Mouse (Mus musculus) 3T3-L1 (cell line): ENCODE results near the gene Tcf3.

ENCODE experiments used
- DNase-seq: peaks from one replicate; pipeline ENCODE4 v3.0.0-alpha.2; 2015; ENCODE audit warnings: low read depth, low spot score

The Tcf3 gene

DNA sequence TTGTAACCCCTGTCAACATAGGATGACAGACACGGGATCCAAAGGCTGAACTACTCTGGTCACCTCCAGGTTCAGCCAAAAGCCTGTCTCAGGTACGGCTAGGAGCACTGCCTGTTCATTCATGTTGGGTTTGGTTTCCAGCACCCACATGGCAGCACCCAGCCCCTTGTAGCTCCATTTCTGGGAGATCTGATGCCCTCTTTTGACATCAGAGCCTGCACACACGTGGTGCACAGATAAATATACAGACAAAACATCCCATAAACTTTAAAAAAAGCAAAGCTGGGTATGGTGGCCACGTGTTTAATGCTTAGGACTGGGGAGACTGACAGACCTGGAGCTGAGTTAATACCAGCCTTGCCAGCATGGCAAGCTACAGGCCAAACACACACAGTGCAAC lies 25.5 kb downstream of the Tcf3 start:
- no peak for DNase-seq

DNA sequence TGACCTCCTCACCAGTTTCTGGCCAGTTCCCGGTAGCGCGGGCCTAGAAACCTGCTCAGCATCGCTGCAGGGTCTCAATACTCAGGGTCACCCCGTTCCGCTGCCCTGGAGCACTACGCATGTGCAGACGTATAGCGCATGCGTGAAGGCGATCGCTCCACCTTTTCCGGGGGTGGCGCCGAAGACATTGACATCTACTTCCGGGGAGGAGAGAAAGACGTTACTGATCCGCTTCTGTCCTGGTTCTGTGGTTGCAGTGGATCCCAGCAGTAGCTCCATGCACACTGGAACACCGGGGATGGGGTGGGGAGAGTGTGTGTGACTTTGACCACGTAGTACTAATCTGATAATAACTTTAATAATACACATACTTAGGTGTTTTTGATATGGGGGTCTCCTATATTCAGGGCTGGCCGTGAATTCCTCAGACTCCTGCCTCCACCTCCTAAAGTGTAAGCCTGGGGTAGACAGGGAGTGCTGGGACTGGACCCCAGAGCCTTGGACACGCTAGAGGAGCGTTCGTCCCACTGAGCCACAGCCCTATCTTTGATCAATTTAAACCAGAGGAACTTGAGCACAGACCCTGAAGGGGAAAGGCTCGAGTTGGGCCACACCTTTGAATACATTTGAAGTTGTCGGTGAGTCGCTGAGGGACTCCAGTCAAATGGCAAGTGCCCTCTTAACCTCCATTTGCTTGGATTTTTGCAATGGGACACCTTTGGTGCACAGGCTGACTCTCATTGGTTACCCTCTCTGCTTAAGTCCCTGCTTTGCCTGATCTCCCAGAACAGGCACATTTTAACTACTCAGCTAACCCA lies 26.6 kb downstream of the Tcf3 start, which contains the start of gene Uqcr11:
Gene Uqcr11 (minus strand): TSS at position 147 of the 818 bp plus-strand sequence.
- peak; percentile 95 for DNase-seq

DNA sequence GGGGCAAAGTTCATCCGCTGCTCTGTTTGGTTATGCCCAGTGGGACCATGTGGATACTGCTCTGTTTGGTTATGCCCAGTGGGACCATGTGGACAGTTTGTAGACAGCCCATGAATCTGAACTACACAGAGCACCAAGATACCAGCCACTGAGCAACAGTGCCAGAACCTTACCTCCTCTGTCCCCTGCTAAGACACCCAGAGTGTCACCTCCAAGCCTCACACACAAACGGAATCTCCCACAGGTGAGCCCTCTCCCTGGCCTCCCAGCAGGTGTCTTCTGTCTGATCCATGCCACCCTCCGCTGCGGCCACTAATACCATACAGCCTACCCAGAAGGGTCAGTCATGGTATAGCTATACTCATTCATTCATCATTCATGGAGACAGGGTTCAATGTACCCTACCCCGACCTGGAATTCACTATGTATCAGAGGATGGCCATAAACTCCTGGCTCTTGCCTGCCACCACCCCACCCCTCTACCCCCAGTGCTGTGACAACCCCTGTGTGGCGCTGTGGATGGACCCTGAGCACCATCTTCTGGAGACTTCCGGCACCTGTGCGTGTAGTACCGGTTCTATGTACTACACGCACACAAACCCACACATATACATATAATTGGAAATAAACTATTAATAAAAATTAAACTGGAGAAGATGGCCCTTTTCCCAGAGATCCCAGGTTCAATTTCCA lies 27.8 kb downstream of the Tcf3 start:
- no peak for DNase-seq

DNA sequence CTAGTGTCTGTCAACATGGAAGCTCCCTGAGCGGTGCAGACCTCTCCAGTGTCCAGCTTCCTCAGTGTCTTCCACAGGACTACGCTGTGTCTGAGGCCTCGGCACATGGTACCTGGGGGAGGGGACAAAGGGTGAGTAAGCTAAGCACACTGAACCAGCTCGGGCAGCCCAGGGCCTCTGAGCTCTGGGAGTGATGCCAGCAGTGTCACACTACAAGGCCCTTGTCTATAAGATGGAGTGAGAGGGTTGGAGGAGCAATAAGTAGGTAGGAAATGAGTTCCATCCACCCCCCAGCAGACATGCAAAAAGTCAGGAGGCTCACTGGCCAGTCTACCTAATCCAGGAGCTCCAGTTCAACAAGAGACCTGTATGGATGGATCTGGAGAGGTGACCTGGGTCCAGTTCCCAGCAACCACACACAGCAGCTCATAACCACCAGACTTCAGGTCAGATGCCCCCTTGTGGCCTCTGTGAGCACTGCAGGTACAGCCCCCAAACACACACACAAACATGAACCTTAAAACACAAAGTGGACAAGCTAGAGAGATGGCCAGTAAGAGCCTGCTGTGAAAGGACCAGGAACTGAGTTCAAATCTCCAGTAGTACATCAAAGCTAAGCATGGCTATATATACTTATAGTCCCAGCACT lies 30.3 kb downstream of the Tcf3 start:
- DNase-seq, result peak; percentile 62

DNA sequence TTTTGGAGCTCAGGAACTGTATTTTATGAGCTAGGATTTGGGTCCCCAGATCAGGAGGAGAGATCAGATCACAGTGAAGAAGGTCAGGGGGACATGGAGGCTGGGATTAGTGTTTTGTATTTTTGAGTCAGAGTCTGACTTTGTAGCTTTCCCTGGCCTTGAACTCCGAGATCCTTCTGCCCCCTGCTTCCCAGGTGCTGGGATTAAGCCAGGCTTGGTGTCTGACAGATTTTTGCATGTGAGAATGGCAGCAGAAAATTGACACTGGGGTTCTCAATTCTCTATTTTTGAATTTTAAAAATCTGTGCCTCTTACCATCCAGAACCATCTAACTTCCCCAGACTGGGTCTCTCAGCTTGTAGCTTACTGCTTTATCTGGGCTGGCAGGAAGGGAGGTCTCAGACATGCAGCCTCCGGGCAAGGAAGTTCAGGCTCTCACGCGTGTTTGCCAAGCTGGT lies 32.7 kb downstream of the Tcf3 start:
- no peak for DNase-seq

DNA sequence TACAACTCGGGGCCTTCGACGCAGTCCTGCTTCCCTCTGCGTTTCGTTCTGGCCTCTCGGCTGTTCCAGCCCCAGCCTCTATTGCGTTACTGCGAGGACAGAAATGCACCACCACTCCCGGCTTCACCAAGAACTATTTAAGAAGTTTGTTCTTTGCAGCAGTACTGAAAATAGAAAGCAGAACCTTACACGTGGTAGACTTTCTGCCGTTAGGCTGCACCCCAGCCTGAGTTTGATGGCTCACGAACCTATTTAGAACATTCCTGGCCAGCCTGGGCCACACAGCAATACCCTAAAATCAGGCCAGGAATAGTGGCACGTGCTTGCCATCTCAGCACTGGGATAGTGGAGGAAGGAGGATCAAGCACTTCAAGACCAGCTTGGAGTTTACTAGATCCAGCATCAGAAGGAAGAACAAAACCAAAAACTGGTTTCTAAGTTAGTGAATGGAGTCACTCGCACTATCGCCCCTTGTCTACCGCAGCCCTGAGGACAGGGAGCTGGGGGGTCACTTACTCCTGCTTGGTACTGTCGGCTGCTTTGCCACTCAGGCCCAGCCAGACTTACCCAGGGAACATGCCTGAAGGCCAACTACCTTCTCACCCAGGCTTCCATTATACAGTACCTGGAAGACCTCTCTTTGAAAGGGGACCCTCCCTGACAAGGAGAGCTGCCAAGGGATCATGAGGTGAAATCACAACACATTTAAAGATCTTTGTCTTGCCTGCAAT lies 33.3 kb downstream of the Tcf3 start:
- DNase-seq, result peak; percentile 15

DNA sequence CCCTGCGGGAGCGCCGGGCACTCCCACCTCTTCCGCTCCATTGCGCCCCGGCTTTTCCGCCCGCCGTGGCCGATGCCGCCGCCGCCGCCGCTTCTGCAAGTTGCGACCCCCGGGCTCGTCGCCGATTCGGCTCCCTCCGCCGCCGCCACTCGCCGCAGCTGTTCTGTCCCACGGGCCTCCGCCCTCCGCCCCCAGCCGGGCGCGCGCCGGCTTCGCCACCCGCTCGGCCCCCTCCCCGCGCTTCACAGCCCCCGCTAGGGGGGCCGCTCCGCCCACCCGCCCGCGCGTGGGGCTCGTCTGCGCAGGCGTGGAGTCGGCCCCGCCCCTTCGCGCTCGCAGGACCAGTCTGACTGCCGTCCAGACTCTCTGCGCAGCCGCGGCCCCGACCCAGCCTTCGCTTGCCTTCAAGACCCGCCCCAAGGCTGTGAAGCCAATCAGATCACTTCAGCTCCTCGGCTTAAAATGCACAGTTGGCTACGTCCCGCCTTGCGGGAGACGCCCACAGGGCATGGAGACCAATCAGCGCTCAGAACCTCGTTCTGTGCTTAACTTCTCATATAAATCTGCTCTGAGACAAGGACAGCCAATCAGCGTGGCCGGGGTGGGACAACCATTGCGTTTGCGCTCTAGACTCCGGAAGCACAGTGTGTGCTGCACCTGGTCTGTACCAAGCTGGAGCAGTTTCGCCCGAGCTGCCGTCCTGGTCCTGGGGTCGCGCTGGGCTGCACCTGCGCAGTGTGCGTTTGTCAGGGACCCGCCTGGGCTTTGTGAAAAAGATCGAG lies 34.1 kb downstream of the Tcf3 start, which contains the start of gene Mbd3:
Gene Mbd3 (minus strand): TSS at position 360 of the 782 bp plus-strand sequence.
- DNase-seq, result peak; percentile 100

DNA sequence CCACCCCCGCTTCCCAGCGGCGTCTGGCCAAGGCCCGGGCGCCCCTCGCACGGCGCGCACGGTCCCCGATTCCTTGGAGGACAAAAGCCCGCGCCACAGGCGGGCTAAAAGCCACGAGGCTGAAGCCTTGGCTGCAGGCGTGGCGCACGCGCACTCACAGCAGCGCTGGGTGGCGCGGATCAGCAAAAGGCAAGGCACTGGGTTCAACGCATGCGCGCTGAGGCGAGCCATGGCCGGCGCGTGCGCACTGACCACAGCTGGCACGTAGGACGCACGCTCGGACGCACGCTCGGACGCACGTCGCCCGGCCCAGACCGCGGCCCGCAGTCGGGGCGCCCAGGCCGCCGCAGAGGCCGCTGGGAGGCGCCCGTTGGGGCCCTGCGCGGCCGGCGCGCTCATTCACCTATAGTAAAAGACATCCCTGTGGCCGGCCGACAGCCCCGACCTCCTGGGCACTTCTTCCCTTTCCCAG lies 34.7 kb downstream of the Tcf3 start:
- DNase-seq, result peak; percentile 97

DNA sequence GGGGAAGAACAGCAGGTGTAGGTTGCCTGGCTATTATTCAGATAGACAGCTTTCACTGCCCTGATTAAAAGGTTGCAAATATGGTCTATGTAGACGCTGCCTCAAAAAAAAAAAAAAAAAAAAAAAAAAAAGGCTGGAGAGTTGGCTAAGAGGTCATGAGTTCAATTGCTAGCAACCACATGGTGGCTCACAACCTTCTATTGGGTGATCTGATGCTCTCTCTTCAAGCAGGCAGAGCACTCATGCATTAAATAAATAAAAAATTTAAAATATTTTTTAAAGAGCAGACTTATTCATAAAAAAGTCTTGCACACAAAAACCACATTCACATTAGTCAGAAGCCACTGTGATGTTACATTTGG lies 35.3 kb downstream of the Tcf3 start:
- DNase-seq, result peak; percentile 52

DNA sequence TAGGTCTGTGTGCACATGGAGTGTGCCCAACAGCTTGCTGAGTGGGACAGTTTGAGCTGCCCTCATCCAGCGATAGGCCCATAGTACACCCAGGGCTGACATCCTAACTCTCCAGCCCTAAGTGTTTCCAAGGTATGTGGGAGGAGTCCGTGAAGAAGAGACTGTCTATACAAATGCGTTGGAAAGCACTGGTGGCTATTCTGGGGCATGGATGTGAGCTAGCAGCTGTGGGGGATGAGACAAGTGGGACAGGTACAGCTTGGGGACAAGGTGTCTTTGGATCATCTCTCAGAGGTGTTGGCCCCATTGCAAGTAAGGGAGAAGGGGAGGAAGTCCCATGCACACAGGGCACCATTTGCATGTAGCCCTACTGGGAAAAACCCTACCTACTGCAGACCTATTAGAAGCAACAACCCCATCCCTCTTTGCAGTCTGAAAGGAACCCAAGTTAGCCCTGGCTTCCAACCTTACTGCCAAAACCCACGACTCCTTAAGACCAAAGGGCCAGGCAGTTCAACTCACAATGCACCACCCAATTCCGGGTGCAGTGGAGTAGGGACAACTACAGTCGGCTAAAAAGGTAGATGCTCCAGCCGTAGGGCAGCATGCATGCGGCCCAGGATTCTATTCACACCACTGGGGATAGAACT lies 35.8 kb downstream of the Tcf3 start:
- DNase-seq, result no peak

DNA sequence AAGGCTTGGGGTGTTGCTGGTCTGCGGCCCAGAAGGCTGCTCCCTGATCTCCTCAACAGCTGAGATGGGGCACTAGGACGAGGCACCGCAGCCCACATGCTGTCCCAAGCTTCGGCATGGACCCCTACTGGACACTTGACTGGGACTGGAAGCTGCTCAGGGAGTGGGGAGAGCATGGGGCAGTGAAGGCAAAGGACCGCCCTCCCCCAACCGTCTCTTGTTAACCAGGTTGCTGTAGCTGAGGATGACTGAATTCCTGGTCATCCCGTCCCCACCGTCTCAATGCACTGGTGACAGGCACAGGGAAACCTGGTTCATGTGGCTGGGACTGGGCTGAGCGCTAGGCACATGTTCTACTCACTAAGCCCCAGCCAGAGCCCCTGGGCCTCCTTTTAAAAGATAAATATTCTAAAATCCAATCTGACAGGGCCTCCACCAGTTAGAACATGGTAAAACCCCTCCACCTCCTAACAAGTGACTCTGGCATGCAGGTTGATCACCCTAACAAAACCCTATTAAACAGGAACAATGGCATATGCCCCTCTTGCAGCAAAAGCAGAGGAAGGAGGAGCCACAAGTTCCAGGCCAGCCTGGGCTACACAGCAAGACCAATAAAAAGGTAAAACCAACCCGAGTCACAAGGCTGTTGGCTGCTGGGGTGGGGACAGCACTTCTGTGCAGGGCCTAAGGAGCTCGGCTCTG lies 36.5 kb downstream of the Tcf3 start:
- DNase-seq, result no peak

DNA sequence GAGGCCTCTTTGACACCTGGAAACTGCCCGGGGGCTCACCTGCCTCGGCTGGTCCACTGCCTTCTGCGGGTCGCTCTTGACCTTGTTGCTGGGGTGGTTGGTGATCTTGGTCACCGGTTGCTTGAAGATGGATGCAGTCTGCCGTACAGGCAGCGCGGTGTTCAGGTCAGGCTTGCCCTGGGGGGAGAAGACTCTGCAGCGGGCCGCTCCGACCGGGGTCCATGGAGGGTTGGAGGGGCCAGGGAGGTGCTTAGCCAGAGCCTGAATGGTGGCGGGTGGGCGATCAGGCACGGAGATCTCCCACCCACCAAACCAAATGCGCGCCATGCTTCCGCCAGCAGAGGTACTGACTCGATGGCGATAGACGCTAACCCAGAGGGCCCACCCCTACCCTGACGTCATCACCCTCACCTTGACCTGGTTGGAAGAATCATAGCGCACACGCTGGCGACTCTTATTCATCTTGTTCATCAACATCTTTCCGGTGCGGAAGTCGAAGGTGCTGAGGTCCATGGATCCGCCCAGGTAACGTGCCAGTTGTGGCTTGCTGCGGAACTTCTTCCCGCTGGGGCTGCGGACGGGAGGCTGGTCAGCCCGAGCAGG lies 38.3 kb downstream of the Tcf3 start:
- no peak for DNase-seq

DNA sequence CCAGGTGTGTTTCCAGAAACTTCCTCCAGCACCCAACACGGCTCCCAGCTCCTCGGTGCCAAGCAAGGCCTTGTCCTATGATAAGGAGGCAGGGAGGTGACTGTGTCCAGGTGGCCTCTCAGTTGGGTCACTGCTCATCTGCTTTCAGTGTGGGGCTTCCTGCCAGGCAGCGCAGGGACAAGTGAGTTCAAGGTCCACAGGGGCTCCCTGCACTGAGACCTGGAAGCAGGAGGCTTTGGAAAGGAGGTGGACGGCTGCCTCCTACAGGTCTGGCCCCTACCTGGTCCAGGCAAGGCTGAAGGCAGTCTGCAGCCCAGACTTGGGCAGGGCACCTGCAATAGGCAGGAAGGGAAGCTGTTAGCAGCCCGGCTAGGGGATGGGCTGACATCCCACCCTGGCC lies 40.8 kb downstream of the Tcf3 start:
- DNase-seq, result no peak

DNA sequence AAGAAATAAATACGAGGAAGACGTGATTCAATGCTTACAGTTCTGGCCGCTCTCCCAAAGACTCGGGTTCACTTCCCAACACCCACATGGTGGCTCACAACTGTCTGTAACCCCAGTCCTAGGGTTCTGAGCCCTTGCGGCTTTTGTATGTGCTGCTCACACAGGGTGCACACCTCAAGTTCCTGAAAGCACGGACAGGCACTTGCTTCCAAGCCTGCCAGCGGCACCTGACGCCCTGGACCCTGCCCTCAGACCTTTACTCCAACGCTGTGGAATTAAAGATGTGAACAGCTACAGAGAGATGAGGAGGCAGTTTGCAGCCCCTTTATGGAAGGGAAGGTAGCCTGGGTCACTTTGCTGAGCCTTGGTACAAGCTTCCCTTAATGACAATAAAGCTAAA lies 42.8 kb downstream of the Tcf3 start:
- no peak for DNase-seq

DNA sequence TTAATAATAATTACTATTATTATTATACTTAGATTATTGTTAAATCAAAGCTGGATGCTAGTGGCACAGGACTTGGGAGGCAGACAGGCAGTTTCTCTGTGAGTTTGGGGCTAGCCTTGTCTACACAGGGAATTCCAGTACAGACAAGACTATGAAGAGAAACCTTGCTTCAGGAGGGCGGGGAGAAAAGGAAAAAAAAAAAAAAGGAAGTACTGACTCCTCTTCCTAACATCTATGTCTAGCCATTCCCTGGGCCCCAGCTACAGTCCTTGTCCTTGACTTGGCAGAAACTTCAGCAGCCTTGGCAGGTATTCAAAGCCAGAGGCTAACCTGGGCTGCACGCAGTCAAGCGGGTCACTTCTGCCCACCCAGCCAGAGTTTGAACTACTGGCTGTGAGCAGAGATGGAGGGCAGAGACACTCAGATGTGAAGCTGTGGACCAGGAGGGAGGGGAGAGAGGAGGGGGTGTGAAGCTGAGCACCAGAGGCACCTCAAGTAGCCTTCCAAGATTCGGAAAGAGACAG lies 44.2 kb downstream of the Tcf3 start:
- no peak for DNase-seq

DNA sequence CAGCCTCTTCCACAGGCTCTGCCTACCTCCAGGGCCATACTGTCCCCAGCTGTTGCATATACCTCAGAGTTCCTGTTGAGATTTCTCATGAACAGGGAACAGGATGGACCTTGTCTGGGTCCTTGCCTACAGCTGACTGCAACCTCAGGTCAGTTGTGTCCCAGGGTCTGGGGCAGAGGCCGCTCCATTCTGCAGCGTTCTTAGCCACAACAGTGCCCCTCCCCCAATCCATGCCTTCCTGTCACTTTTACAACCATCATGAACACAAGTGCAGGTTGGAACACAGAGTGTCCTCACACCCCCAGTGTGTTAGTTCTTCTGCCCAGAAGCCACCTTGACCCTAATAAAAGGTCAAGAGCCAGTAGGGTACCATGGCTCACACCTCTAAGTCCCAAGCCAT lies 44.7 kb downstream of the Tcf3 start:
- DNase-seq, result no peak

DNA sequence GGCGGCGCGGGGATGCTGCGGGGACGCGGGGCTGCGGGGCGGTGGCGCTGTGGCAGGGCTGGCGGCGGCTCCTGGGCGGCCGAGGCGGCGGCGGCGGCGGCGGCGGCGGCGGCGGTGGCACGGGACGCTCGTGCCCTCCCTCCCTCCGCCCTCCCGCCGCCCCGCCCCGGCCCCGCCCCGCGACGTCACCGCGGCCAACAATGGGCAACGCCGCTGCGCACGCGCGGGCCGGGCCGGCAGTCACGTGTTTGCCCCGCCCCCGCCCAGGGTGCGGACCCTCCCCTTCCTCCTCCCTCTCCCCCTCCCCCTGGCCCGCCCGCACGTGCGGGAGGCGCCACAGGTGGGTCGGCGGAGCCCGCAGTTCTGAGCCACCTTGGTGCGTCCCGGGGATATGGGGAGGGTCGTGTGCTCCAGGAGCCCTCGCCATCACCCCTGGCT lies 45.9 kb downstream of the Tcf3 start, which contains the start of gene Mex3d:
Gene Mex3d (minus strand): TSS at position 138 of the 438 bp plus-strand sequence.
- DNase-seq, result peak; percentile 71

DNA sequence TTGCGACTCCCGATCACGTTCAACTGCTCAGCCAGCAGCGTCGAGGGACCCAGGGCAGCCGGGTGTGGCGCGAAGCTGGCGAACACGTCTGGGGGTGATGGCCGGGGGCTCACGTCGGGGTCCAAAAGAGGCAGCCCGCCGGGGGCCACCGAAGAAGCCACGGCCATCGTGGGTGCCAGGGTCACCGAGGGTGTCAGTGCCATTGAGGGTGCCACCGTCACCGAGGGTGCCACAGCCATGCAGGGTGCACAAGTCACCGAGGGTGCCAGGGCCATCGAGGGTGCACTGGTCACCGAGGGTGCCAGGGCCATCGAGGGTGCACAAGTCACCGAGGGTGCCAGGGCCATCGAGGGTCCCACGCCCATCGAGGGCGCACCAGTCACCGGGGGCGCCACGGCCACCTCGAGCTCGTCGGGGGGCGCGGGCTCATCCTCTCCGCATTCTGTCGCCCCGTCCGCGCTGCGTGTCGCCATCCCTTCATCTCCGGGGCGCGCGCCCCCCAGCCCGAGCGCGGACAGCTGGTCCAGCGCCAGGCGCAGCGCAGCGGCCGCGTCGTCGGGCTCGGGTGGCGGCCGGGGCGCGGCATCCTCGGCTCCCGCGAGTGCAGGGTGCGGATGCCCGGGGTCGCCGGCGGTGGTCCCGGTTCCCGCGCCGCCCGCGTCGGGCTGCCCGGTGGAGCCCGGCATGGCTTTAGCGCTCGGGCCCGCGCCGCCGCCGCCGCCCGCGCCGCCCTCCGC lies 46.5 kb downstream of the Tcf3 start:
- DNase-seq, result no peak
